Mouse (Mus musculus) naive thymus-derived CD4-positive, alpha-beta T cell, adult 2 months (primary cell): ENCODE measurements around the gene Crocc2.

Source experiments
- DNase-seq: peaks from one replicate; pipeline ENCODE4 v3.0.0-alpha.2; 2011; ENCODE audit warnings: low read depth

The Crocc2 gene

GRCm38 (mm10) chr1:93271751-93272150, 103.2 kb downstream of the Crocc2 start:
- no peak for DNase-seq

GRCm38 (mm10) chr1:93272409-93272821, 103.9 kb downstream of the Crocc2 start:
- DNase-seq = peak; percentile 9

DNA sequence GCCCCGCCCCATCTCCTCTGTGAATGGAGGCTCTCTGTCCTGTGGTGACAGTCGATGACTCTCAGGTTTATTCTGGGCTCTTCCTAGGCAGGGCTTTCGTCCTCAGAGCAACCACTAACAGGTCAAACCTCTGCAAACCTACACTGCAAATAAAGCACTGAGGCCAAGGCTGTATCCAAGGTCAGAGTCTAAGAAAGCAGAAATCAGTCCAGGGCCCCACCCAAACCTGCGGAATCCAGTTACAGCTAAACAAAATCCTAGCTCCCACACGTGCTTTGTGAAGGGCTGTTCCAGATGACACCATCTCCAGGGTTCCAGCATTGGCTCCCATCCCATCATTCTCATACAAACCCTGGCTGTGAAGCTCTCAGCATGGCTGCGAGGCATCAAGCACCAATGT, 107.0 kb downstream of the Crocc2 start:
- no peak for DNase-seq

DNA sequence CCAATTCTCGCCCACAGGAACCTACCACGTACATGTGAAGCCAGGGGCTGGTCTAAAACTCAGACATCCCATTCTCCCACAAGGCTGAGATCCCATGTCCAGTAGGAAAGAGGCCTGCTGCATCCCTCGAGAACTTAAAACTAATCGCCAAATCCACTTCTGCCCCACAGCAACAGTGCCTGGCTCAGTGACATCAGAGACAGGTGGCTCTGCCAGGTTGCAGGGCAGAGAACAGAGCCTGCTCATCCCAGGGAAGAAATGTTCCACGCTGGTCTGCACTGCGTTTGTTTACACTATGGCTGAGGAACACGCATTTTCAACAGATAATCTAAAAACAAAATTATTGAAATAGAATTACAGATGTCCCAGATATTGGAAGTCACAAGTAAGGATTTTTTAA, 108.5 kb downstream of the Crocc2 start:
- DNase-seq = no peak
